Mouse (Mus musculus): ENCODE results near the gene Safb.

- TF ChIP-seq CTCF (IDR thresholded peaks at IDR 0.05; ENCODE audit: borderline replicate concordance, insufficient read depth, low read depth, low read length): no peak
- TF ChIP-seq POLR2A (IDR thresholded peaks at IDR 0.05; ENCODE audit: borderline replicate concordance, insufficient read depth, low read length): no peak
Measured at GRCm38 (mm10) chr17:56593527-56594271, 9.1 kb downstream of the Safb start.

Data from cerebellum, adult 2 months (tissue).